Mouse (Mus musculus) frontal cortex, postnatal 14 days (tissue): ENCODE measurements around the gene Trim34a.
"Not testable (repeated sequence)": the region's sequence is repeated elsewhere in the genome, so short reads cannot be mapped to it uniquely, and the experiment has no call there.

Source experiments
- DNase-seq, 2 experiments: peaks; one replicate each; pipeline ENCODE4 v3.0.0; 2022; ENCODE audit warnings: low spot score in 2 of 2

The Trim34a gene

DNA sequence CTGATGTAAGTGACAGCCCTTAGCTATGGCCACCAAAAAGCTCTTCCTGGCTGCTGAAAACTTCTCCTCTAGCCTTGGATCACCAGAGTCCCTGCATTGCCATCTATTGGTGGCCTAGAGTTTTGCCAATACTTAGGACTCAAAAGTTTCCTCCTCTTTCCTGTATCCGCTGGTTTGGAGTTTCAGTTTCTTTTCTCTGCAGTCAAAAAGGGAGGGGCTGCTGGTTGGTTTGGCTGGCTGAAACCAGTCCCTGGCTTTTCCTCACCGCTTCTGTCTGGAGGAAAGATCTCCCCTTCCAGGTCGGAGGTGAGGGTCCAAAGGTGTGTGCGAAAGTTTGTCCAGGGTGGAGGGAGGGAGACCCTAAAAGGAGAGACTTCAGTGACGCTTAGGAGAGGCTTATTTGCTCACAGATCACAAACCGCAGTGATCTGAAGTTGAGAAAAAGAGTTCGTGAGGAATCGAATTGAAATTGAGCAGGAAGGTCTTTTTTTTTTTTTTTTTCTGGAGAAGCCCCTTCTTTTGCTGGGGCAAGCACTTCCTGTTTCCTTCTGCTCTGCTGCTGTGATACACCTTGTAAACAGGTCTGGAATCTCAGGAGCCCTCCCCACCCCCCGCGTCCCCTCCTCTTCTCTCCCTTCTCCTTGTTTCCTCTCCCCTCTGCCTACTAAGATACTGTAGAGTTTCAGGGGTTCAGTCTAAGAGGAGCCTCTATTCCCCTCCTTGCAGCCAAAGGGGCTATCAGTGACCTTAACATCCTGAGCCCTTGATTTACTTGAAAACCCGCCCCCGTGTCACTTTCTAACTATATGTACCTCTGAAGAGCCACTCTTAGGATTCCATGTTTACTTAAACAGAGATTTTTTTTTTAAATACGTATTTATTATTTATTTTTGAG lies at the start of gene Trim34a:
Gene Trim34a, plus strand, starts transcription at position 171 of the 895 bp plus-strand sequence.
- DNase-seq, result peak in 1 of 2 experiments; percentile 11

DNA sequence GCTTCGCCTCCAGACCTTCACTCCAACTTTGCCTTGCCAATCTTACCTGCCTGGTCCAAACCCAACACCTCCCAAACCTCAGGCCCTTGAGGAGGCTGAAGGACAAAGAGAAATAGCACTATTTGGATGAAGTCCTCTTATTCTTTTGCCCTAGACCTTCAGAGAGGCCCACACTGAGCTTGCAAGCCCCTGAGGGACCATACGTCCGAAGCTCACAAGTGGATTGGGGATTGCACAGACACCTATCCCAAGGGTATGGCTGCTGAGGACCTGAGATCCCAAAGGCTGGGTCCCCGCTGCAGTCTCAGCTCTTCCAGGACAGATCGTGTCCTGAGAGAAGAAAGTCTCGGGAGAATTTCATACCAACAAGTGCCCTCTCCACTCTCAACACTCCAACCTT lies 48.4 kb upstream of the Trim34a start, which contains the start of gene Olfr649:
Gene Olfr649, minus strand, starts transcription at position 101 of the 400 bp plus-strand sequence.
- no peak for DNase-seq

DNA sequence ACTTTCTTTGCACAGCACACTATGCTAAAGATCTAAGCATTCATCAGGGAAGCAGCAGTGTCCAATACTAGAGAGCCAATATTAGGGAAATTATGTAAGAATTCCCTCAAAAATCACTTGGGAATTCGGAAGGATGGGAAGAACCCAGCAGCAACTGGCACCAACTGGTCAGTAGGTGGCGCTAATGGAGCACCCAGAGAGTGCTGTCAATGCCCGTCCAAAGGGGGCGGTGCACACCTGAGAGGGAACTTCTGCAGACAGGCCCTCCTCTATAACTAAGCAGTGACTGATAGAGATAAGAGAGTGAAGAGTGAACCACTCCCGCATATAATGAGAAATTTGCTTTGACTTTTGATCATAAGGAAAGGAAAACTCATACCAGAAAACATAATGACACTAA lies 44.4 kb upstream of the Trim34a start:
- peak in 1 of 2 experiments; percentile 20 for DNase-seq

DNA sequence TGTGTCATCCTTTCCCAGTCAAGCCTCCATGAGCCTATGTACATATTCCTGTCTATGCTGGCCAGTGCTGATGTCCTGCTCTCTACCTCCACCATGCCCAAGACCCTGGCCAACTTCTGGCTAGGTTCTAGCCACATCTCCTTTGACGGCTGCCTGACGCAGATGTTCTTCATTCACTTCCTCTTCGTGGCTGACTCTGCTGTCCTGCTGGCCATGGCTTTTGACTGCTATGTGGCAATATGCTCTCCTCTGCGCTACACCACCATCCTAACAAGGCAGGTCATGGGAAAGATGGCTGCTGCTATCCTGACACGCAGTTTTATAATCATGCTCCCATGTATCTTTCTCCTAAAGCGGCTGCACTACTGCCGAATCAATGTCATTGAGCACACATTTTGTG lies 38.1 kb upstream of the Trim34a start:
- DNase-seq, result no peak

DNA sequence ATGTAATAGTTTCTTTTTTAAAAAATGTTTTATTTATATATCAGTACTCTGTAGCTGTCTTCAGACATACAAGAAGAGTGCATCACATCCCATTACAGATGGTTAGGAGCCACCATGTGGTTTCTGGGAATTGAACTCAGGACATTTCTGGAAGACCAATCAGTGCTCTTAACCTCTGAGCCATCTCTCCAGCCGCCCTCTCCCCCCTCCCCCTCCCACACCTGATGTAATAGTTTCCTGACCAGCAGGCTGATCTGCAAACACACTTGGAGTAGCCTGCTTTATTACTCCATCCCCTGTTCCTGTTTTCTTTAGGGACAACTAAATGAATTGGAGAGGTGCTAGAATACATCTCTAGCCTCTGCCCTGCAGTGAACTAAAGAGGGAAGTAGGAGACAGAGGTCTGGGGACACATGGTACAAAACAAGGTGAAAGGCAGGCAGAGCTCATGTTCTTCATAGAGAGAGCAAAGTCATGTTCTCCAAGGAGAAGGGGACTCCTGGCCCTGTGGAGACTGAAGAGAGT lies 28.2 kb upstream of the Trim34a start:
- DNase-seq, result no peak

DNA sequence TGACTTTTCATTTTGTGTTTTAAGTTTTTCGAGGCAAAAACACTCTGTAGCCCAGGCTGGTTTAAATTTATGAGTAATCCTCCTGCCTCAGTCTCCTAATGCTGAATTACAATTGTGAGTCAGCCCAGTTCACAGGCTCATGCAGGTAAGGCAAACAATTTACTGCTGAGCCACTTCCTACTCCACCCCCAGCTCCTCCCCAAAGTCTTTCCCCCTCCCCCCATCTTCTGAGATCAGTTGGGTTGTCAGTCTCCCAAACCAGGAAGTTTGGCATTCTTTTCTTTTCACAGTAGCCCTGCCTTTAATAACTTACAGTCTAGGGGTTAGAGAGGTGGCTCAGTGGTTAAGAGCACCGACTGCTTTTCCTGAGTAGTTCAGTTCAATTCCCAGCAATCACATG lies 26.4 kb upstream of the Trim34a start:
- no peak for DNase-seq

DNA sequence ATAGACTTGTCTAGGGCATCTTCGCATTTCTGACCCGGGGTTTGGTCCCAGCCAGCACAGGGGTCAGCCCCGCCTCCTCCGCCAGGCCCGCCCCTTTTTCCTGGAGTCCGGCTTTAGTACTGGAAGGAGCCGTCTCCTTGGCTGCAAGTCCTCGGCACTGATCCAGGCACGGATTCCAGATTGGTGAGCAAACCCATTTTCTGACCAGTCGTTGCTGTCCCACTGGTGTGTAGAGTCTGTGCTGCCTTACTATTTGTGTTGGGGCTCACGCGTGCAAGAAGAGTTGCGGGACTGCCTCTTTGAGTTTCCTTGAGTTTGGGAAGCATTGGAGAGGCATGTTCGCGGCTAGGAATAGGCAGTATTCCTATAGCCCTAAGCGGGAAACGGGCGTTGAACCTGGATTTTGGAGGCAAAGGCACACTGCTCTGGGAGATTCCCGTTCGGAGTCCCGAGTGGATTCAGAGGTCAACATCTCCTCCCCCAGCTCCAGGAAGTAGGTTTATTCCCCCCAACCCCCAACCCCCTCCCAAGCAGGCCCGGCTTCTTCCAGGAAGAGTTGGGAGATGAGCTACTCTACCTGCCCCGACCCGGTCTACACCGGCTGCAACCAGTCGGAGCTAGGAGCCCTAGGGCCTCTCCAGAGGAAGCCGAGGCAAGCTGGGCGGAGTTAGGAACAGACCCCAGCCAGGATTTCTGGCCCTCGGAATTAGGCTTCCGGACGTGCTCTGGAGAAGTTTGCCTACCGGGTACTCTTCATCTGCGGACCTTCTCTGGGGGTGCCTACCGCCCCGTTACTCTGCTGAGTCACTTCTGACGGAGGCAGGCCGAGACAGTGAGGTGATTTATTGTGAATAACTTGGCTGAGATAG lies 25.3 kb upstream of the Trim34a start, which contains the start of gene Trim6:
Gene Trim6, plus strand, starts transcription at position 93 of the 869 bp plus-strand sequence.
- DNase-seq, result peak in 1 of 2 experiments; percentile 8

DNA sequence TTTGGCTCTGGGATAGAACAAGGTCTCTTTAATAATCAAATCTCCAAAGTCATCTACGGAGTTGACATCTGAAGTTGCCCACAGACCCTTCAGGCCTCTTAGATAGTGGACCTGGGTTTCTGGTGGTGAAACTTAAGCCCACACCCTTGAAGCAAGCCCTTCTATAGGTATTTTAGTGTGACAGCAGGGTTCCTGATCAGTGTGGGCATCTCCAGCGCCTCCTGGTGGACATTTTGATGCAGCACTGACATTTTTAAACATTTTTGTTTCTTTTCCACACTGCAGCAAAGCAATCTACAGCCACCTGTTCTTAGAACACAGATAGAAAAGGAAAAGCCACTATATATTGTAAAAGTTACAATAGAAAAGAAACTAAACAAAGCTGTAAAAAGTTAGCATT lies 13.1 kb upstream of the Trim34a start:
- DNase-seq, result no peak

DNA sequence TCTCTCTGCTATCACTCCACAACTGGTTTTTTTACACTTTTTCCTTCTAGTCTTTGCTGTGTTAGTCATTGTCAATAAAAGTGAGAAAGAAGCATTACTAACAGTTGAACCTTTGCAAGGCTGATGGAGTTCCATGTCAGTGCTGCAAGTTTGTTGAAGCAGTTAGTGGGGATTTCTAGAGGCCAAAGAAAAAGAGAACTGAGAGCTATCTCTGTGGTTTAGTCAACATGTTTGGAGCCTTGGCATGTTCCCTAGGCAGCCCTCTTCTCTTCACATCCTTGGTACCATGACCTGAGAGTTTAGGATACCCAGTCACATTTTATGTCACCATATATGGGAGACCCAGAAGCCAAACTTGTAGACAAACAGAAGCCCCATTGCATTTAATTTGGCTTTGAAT lies 3.4 kb upstream of the Trim34a start:
- no peak for DNase-seq

DNA sequence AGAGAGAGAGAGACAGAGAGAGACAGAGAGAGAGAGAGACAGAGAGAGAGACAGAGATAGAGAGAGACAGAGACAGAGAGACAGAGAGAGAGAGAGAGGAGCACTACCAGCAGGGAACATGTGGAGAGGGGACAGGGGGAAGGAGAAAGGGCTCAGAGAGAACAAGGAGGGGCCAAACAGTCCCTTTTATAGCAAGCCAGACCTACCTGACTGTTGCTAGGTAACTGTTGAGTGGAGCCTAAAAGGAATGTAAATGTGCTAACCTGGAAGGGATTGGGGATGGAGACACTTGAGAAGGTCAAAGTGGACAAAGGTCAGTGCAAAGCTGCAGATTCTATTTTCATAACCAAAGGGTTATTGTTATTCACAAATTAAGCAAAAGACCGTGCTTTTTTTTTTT lies 641 bp upstream of the Trim34a start:
- no peak for DNase-seq

DNA sequence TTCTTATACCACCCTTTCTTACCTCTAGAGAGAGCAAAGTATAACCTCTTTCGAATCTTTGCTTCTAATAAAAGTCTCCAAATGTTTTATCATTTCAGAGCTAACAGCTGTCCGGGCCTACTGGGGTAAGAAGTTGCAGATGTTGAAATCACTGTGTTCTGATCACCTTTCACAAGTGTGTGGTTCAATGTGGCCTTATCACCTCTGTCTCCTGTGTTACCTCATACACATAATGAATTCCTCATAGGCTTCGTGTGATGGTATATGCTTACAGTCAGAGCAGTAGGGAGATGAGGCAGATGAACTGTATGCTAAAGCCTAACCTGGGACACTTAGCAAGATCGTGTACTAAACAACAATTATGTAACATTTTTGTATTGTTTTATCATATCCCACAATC lies 16.1 kb downstream of the Trim34a start:
- DNase-seq, result not testable (repeated sequence)

DNA sequence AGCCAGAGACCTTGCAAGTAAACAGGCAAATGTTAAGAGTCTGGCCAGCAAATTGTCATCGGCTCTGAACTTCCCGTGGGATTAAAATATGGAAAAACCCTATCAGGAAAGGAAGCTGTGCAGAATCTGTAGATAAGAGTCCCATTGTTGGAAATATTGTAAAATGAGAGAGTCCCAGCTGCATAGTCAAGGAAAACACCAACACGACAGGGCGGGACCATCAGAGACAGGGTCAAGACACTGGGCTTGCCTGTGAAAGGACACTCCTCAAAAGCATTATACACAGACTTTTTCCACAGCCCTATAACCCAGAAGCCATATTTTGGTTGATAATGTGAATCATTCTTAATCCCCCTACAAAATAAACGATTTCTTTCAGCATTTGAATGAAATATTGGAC lies 21.1 kb downstream of the Trim34a start:
- DNase-seq, result not testable (repeated sequence)

DNA sequence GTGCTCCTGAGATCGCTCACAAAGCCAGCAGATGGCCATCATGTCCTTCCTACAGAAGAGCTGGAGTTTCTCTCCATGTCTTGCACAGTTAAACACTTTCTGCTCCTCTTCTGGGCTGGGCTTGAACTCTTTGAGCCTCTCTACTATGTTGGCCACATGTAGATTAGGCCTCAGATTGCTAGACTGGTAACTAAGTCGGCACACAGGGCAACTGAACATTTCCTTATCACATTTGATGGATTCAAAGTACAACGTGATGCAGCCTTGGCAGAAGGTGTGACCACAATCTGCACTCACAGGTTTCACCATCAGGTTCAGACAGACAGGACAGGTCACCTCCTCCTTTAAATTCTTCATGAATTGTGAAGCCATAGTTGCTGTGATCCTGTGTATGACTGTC lies 35.1 kb downstream of the Trim34a start:
- not testable (repeated sequence) for DNase-seq

DNA sequence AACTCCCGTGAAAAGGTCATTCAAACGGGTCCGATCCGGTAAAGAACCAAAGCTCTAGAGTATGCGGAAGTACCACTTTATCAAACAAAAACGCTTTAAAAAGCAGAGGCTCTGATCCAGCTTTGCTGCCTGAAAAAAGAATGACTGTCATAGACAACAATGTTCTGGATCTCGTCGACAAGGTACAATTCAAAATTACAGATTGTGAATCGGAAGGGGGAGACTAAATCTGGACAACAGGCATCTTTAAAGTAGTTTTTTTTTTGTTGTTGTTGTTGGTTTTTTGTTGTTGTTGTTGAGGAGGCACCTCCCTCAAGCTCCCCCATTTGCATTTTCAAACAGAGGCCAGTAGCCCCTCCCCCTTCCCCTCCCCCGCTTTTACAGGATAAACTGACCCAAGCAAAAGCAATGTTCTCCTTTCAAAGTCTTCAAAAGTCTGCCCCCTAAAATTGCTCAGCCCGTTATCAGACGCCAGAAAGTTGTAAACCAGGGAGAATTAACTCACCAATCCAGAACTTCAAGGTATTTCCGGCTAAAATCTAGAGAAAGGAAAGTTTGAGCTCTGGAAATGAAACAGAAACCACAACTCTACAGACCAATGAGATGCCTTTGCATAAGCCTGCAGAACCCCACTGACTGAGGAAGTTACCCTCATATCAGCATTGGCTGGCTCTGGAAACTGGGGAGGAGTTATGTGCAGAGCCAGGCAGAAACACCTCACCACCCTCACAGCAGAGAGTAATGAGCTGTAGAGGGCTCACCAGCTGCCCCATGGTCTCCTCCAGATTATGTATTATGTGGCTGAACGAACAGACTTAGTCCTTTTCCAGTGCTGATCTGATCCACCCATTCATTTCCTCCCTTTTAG lies 43.6 kb downstream of the Trim34a start, which contains the start of gene Trim5:
Gene Trim5, minus strand, starts transcription at position 519 of the 868 bp plus-strand sequence.
- not testable (repeated sequence) for DNase-seq

DNA sequence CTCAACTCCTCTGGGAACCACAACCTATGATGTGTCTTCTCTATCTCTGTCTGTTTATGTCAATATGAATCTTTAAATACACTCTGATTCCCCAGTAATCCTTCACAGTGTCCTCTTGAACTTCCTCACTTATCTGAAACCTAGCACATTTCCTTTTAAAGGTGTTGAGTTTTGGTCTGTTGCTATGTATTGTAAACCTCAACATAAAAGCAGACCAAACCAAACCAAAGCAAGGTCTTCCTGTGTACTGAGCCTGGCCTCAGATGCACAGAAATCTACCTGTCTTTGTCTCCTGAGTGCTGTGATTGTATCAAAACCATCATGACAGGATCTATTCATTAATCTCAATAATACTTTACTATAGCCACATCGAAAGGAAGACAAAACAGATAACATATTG lies 46.4 kb downstream of the Trim34a start:
- DNase-seq, result no peak

DNA sequence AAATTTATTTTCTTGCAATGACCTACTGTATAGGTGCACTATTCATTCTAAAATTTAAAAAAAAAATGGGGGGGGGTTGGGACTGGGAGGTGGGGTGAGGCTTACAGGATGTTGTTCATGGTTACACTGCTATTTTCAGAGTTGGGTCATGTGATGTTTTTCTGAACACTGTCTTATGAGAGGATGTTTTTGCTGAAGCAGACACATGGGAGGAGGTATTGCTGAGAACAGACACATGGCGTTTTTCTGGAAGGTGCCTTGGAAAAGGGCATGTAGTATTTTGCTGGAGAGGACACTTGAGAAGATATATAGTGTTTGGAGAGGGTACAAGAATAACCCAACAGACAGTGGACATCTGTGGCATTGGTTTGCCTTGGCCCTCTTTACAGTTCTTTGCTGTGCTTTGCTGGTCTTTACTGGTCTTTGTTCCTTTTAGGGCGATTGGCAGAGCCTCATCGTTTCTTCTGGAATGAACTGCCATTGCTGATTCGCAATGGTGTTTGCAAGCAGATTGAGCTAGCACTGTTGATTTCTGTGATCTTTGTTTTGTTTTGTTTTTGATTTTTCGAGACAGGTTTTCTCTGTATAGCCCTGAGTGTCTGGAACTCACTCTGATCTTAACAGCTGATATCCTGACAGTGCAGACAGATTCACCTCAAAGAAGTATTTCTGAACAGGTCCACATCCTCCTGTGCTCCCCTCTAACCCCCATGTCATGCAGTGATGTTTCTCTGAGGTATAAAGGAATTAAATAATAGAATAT lies 47.6 kb downstream of the Trim34a start:
- DNase-seq, result no peak
